Mouse (Mus musculus): ENCODE data around the gene Ldhc. TPM values are rescaled to one million over a fixed set of nuclear protein-coding genes. Genes with fewer than 3 reads are reported as not detected.
A peak's percentile ranks its signal among the peaks of the same experiment; 100 is the strongest.

The Ldhc gene
- polyA plus RNA-seq, 1 experiment from 2014 or later: 0.12 TPM

DNA sequence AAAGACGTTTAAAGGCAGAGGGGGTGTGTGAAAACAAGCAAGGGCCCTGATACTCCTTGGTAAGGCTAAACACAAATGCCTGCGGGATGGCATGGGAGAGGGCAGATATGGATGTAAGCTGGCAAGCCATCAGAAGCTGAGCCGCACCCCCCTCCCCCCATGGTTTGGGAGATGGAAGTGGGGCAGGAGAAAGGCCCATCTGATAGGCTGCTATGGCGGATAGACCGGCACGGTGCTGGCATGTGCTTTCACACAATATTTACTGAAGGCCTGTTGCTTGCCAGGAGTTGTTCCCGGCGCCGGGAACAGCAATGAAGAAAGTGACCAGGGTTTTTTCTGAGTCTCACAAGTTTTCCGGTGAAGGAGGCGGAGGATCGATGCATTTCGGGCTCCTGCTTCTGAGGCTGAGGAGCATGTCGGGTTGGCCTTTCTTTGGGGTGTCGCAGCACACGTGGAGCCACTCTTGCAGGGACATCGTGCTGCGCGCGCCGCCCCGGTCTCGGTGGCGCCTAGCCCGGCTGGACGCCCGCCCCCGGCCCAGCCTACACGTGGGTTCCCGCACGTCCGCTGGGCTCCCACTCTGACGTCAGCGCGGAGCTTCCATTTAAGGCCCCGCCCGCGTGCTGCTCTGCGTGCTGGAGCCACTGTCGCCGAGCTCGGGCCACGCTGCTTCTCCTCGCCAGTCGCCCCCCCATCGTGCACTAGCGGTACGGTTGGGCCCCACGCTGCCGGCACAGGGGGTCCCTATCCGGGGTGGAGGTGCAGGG is 15.6 kb upstream of the Ldhc start:
- Histone ChIP-seq H3K9me3 (replicated peaks) (no peaks in the 10 kb centered on the region), H3K27me3 (peaks cover 8% of the 10 kb centered on the region; the same call in 1 of the 2 replicates), H3K9ac (peak overlapping the region; percentile 87), H3K4me2 (peak overlapping the region; percentile 79), H3K4me1 (peaks cover 25% of the 10 kb centered on the region), H3K36me3 (peaks cover 32% of the 10 kb centered on the region), H3K4me3 (replicated peaks) (peak overlapping the region; percentile 75), H3K27ac (peak overlapping the region; percentile 94)
- WGBS: under 1% methylated on average over 51 of the region's 51 CpGs
- peak; percentile 93 for ATAC-seq (replicated peaks; ENCODE audit: low FRiP score)

DNA sequence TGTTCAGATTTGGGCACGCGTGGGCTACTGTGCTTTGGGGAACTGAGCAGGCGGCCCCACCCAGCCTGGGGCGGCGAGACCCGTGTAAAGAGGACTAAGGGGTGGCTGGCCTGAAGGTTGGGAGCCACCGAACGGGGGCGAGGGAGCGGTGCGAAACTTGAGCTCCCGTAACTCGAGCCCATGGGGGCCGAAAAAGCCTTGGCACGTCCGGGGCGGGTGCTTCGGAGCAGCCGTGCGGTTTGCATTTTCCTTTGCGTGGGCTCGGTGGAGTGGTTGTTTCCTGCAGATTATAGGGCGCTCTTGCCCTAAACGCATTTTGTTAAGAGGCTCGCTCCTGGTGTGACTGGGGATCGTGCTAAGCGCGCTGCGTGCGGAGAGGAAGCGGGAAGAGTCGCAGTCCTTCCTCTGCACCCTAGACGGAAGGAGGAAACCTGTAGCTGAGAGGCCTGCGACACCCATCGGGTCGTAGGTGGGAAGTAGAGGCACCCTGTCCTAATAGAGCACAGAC is 15.0 kb upstream of the Ldhc start:
- no peak; the same call in none of the 2 replicates for ATAC-seq (replicated peaks; ENCODE audit: low FRiP score)
- Histone ChIP-seq H3K4me3 (replicated peaks) (peak overlapping the region; percentile 75), H3K36me3 (peaks cover 39% of the 10 kb centered on the region), H3K4me2 (peak overlapping the region; percentile 79), H3K9me3 (replicated peaks) (no peaks in the 10 kb centered on the region), H3K4me1 (peaks cover 25% of the 10 kb centered on the region), H3K27me3 (0 out of 2 replicates have a peak, but pooled peaks cover 3% of the 10 kb centered on the region), H3K27ac (peak overlapping the region; percentile 94), H3K9ac (peak overlapping the region; percentile 87)
- under 1% methylated on average over 36 of the region's 36 CpGs for WGBS

GRCm38 (mm10) chr7:46846486-46847244 is 14.3 kb upstream of the Ldhc start:
- 0 out of 2 replicates have a peak, but pooled peaks cover 3% of the 10 kb centered on the region for H3K27me3 ChIP-seq
- no peaks in the 10 kb centered on the region for H3K9me3 ChIP-seq (replicated peaks)
- WGBS: under 1% methylated on average over 28 of the region's 28 CpGs
- H3K9ac ChIP-seq: peak overlapping the region; percentile 87
- peak; percentile 31 for ATAC-seq (replicated peaks; ENCODE audit: low FRiP score)
- peak overlapping the region; percentile 94 for H3K27ac ChIP-seq
- peaks cover 45% of the 10 kb centered on the region for H3K36me3 ChIP-seq
- H3K4me2 ChIP-seq: peak overlapping the region; percentile 79
- peak overlapping the region; percentile 75 for H3K4me3 ChIP-seq (replicated peaks)
- peaks cover 20% of the 10 kb centered on the region for H3K4me1 ChIP-seq

DNA sequence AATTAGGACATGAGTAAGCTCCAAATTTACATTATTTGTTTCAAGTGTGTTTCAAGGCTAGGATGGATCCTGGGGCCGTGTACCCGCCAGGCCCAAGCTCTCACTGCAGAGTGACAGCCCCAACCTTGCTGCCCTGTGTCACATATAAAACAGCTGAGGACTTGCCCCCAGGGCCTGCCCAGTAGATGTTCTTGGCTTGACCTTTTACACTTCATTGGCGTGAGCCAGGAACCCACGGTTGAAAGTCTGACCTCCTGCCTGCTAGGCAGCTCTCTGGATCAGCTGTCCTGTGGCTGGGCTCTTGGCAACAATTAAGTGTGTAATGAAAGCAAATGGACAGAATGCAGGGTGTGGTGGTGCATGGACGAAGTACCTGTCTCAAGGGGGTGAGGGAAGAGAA is 11.7 kb upstream of the Ldhc start:
- Histone ChIP-seq H3K27ac (no peak overlapping the region), H3K4me1 (peaks cover 20% of the 10 kb centered on the region), H3K4me2 (no peak overlapping the region), H3K36me3 (peaks cover 71% of the 10 kb centered on the region), H3K9me3 (replicated peaks) (no peaks in the 10 kb centered on the region), H3K27me3 (no peaks in the 10 kb centered on the region), H3K9ac (no peak overlapping the region), H3K4me3 (replicated peaks) (no peak overlapping the region)
- ATAC-seq (replicated peaks; ENCODE audit: low FRiP score): no peak
- 73% methylated on average over 5 of the region's 5 CpGs for WGBS

DNA sequence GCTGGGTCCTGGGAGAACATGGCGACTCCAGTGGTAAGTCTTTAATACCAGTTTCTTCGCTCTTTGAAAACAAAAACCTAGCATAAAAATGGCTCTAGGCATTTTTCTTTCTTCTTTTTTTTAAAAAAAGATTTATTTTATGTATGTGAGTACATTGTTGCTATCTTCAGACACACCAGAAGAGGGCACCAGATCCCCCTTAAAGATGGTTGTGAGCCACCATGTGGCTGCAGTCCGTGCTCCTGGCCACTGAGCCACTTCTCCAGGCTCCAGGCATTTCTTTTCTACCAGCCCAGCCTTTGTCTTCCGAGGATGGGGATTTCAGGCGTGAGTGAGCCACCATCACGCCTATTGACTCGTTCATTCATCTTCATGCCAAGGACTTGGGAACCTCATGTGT is 10.0 kb upstream of the Ldhc start:
- 86% methylated on average over 7 of the region's 7 CpGs for WGBS
- H3K9me3 ChIP-seq (replicated peaks): no peaks in the 10 kb centered on the region
- H3K4me2 ChIP-seq: no peak overlapping the region
- no peak overlapping the region for H3K9ac ChIP-seq
- no peak for ATAC-seq (replicated peaks; ENCODE audit: low FRiP score)
- H3K27me3 ChIP-seq: no peaks in the 10 kb centered on the region
- H3K4me3 ChIP-seq (replicated peaks): no peak overlapping the region
- peaks cover 12% of the 10 kb centered on the region for H3K4me1 ChIP-seq
- H3K27ac ChIP-seq: no peak overlapping the region
- peaks cover 88% of the 10 kb centered on the region for H3K36me3 ChIP-seq

DNA sequence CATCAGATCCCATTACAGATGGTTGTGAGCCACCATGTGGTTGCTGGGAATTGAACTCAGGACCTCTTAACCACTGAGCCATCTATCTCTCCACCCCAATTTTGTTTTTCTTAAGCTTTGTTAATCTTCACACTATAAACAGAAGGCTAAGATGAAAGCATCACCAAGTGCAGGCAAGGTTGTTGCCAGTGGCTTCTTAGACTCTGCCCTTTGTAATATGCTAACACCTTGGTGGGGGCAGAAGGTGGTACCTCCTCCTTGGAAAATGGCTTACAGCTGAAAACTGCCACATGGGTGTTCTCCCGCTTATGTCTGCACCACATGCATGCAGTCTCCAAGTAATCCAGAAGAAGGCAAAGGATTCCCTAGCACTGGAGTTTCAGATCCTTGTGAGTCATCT is 8.3 kb upstream of the Ldhc start:
- H3K4me3 ChIP-seq (replicated peaks): no peak overlapping the region
- 93% methylated on average over 1 of the region's 1 CpGs for WGBS
- ATAC-seq (replicated peaks; ENCODE audit: low FRiP score): no peak

GRCm38 (mm10) chr7:46853365-46853764 is 7.6 kb upstream of the Ldhc start:
- H3K36me3 ChIP-seq: peaks cover 83% of the 10 kb centered on the region
- ATAC-seq (replicated peaks; ENCODE audit: low FRiP score): no peak
- no peak overlapping the region for H3K27ac ChIP-seq
- no peak overlapping the region for H3K4me2 ChIP-seq
- H3K9ac ChIP-seq: no peak overlapping the region
- H3K9me3 ChIP-seq (replicated peaks): no peaks in the 10 kb centered on the region
- H3K4me1 ChIP-seq: no peaks in the 10 kb centered on the region
- no peaks in the 10 kb centered on the region for H3K27me3 ChIP-seq
- H3K4me3 ChIP-seq (replicated peaks): no peak overlapping the region
- WGBS: 90% methylated on average over 9 of the region's 9 CpGs

More for the DNA sequence above, 8.3 kb upstream of the Ldhc start:
- no peak overlapping the region for H3K27ac ChIP-seq
- H3K4me2 ChIP-seq: no peak overlapping the region
- no peak overlapping the region for H3K9ac ChIP-seq
- H3K4me1 ChIP-seq: peaks cover 2% of the 10 kb centered on the region; the same call in 1 of the 2 replicates
- H3K27me3 ChIP-seq: no peaks in the 10 kb centered on the region
- peaks cover 89% of the 10 kb centered on the region for H3K36me3 ChIP-seq
- H3K9me3 ChIP-seq (replicated peaks): no peaks in the 10 kb centered on the region

DNA sequence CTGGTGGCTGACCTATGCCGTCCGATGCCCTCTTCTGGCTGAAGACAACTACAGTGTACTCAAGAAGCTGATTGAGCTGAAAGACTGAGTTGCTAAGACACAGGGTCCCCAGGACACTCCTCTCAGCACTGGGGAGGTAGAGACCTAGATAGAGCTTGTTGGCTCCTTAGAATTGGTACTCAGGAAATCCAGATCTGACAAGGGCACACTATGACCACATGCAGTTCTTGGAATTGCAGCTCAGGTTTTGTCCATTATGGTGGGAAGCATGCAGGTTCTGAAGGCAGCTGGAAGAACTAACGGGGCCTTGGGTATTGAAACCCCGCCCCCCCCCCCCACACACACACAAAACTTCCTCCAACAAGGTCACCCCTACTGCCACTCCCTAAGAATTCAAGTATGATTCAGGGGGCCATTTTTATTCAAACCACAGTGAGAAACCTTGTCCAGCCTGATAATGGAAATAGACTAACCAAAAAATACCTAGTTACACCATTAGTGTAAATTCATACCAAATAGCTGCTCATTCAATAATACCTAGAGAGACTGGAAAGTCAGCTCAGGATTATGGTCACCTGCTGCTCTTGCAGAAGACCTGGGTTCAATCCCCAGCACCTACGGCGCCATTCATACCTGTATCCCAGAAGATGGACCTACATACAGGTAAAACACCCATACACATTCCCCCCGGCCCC is 5.0 kb upstream of the Ldhc start:
- Histone ChIP-seq H3K27me3 (no peaks in the 10 kb centered on the region), H3K36me3 (peaks cover 57% of the 10 kb centered on the region), H3K9me3 (replicated peaks) (no peaks in the 10 kb centered on the region), H3K4me1 (no peaks in the 10 kb centered on the region), H3K27ac (no peak overlapping the region), H3K4me2 (no peak overlapping the region), H3K9ac (no peak overlapping the region), H3K4me3 (replicated peaks) (no peak overlapping the region)
- ATAC-seq (replicated peaks; ENCODE audit: low FRiP score): no peak; the same call in 1 of the 2 replicates
- WGBS: 70% methylated on average over 7 of the region's 7 CpGs

DNA sequence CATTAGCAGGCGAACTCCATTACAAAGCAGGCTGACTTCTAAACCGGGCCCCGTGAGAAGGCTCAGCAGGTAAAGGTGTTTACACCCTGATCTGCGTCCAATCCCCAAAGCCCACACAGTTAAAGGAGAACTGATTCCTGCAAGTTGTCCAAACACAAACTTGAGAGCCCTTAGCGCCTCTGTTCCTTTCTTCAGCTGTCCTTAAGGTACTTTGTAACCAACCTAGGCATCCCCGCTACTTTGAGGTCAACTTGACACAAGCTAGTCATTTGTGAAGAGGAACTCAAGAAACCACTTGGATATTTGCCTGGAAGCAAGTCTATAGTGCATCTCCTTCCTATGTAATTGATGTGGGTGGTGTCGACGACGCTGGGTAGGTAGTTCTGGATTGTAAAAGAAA is 3.6 kb upstream of the Ldhc start:
- H3K27ac ChIP-seq: no peak overlapping the region
- no peaks in the 10 kb centered on the region for H3K27me3 ChIP-seq
- no peak for ATAC-seq (replicated peaks; ENCODE audit: low FRiP score)
- H3K36me3 ChIP-seq: peaks cover 43% of the 10 kb centered on the region
- 73% methylated on average over 9 of the region's 9 CpGs for WGBS
- no peak overlapping the region for H3K9ac ChIP-seq
- no peaks in the 10 kb centered on the region for H3K4me1 ChIP-seq
- no peaks in the 10 kb centered on the region for H3K9me3 ChIP-seq (replicated peaks)
- H3K4me2 ChIP-seq: no peak overlapping the region
- no peak overlapping the region for H3K4me3 ChIP-seq (replicated peaks)

DNA sequence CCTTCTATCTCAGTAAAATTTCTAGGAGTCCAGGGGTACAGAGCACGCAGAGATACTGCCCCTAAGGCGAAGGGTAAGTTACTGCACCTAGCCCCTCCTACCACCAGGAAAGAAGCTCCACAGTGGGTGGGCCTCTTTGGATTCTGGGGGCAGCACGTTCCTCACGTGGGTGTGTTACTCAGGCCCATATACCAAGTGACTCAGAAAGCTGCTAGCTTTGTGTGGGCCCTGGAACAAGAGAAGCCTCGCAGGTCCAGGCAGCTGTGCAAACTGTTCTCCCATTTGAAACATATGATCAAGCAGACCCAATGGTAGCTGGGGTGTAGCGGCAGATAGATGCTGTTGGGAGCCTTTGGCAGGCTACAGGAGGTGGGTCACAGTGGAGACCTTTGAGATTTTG is 2.0 kb upstream of the Ldhc start:
- Histone ChIP-seq H3K4me3 (replicated peaks) (no peak overlapping the region), H3K27ac (no peak overlapping the region), H3K9ac (no peak overlapping the region), H3K9me3 (replicated peaks) (no peaks in the 10 kb centered on the region), H3K4me2 (no peak overlapping the region), H3K4me1 (no peaks in the 10 kb centered on the region), H3K36me3 (peaks cover 27% of the 10 kb centered on the region), H3K27me3 (no peaks in the 10 kb centered on the region)
- 53% methylated on average over 6 of the region's 6 CpGs for WGBS
- ATAC-seq (replicated peaks; ENCODE audit: low FRiP score): no peak

DNA sequence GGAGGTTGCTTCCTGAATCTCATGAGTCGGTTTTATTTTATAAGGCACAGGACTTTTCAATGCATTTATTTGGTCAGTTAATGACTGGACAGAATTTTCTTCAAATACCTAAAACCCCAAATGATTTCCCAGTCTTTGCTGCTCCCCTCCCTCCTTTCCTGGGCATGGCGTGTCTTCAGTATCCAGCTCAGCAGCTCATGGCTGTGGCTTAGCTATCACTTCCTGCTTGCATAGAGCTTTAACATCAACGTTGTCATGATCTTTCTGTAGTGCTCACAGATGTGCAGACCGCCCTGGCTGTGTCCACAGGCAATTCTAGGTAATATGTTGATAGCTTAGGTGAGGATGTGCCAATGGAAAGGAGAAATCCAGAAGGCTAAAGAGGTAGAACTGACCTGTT is 11.0 kb downstream of the Ldhc start:
- 73% methylated on average over 4 of the region's 4 CpGs for WGBS
- no peak overlapping the region for H3K9ac ChIP-seq
- H3K36me3 ChIP-seq: no peaks in the 10 kb centered on the region
- no peaks in the 10 kb centered on the region for H3K27me3 ChIP-seq
- no peaks in the 10 kb centered on the region for H3K9me3 ChIP-seq (replicated peaks)
- ATAC-seq (replicated peaks; ENCODE audit: low FRiP score): no peak
- no peak overlapping the region for H3K4me2 ChIP-seq
- H3K4me1 ChIP-seq: no peaks in the 10 kb centered on the region
- no peak overlapping the region for H3K4me3 ChIP-seq (replicated peaks)
- H3K27ac ChIP-seq: no peak overlapping the region

GRCm38 (mm10) chr7:46876841-46877240 is 15.8 kb downstream of the Ldhc start:
- no peak overlapping the region for H3K9ac ChIP-seq
- H3K36me3 ChIP-seq: no peaks in the 10 kb centered on the region
- no peak overlapping the region for H3K4me2 ChIP-seq
- no peak overlapping the region for H3K27ac ChIP-seq
- no peaks in the 10 kb centered on the region for H3K4me1 ChIP-seq
- no peak overlapping the region for H3K4me3 ChIP-seq (replicated peaks)
- no peaks in the 10 kb centered on the region for H3K27me3 ChIP-seq
- no peaks in the 10 kb centered on the region for H3K9me3 ChIP-seq (replicated peaks)
- ATAC-seq (replicated peaks; ENCODE audit: low FRiP score): no peak
- 68% methylated on average over 4 of the region's 4 CpGs for WGBS
